Mouse (Mus musculus): ENCODE results near the gene Zfp777. TPM values are rescaled to one million over a fixed set of nuclear protein-coding genes. Genes with fewer than 3 reads are reported as not detected.
A peak's percentile ranks its signal among the peaks of the same experiment; 100 is the strongest.

Zfp777 gene
- 8.8 and 14.6 TPM in 2 replicates for polyA plus RNA-seq (2012; rRNA removed)

DNA sequence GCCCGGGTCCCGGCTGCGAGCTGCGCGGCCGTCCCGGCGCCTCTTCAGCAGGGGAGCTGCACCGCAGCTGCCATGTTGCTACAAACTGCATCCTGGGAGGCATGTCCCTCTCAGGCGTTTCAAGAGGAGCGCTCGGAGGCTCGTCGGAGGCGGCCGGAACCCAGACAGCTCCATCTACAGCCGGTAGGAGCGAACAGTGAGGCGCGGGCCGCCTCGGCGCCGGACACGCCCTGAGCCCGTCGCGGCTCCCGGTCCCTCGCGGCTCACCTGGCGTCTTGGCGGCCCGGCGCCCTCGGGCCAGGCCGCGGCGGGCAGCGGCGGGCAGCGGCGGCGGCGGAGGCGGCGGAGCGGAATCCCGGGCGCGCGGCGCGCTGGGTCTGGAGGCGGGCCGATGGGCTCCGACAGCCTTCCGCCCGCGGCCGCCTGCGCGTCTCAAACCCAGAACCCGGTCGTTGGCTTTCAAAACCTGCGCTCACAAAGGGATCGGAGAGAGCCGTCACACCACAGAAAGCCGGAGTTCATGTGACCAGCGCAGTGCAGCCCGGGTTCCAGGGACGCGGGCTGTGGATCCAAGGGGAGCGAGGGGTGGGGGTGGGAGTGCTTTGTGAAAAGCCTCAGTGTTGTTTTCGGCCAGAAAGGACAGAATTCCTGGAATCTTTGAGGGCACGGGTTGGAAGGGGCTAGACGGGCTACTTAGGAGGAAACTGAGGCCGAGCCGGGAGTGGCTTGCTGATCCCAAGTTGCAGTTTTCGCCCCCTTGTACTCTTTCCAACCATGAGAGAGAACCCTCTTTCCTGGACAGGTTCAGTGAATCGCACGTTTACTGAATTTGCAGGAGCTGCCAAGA lies at the start of gene Zfp777:
Gene Zfp777 (minus strand): TSS at position 486 of the 847 bp plus-strand sequence.
- peak; percentile 71 for DNase-seq (ENCODE audit: low spot score)

DNA sequence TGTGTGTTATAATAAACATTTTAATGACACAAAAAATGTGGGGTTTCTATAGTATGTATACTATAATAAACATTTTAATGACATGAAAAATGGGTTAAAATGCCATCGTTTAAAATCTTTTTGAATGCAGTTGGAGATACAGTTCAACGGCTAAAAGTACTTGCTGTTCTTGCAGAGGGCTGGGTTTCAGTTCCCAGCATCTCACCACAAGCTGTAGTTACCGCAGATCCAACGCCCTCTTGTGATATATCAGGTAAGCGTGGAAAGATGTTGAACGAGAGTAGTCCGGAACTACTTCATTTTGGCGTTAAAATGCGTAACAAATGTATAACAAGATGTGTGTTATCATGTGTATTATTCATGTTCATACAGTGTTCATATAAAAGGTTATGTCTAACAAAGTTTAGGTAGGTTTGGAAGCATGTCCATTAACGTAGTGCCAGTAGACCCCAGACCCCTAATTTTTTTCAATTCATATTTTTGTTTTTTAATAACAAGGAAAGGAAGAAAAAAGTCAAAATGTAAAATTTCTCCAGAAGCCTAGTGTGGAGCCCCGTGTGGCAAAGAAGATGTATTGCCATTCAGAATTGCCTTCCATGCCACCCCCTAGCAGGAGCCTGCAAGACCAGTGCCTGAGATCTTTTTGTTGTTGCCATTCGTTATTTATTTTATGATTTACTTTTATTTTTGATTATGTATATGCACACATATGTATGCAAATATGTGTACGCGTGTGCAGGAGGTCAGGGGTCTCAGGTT lies 38.4 kb upstream of the Zfp777 start:
- DNase-seq (ENCODE audit: low spot score), result no peak

DNA sequence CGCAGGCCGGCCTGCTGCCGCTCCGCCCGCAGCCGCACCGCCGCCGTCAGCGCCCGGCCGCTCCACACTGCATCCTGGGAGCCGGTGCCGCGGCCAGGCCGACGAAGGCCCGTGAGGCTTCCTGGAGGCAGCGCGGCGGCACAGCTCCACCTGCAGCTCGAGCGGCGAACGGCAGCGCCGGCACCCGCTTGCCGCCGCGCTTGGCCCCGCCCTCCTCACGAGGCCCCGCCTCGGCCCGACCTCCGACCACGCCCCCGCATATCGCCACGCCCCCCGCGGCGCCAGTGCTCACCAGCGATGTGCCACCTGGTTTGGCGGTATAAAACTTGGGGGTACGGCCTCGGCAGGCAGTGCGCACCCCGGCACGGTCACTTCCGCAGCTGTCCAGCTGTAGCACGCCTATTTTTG lies 37.8 kb upstream of the Zfp777 start, which contains the start of gene Zfp746:
Gene Zfp746 (minus strand): TSS at position 123 of the 408 bp plus-strand sequence.
- peak; percentile 91 for DNase-seq (ENCODE audit: low spot score)

DNA sequence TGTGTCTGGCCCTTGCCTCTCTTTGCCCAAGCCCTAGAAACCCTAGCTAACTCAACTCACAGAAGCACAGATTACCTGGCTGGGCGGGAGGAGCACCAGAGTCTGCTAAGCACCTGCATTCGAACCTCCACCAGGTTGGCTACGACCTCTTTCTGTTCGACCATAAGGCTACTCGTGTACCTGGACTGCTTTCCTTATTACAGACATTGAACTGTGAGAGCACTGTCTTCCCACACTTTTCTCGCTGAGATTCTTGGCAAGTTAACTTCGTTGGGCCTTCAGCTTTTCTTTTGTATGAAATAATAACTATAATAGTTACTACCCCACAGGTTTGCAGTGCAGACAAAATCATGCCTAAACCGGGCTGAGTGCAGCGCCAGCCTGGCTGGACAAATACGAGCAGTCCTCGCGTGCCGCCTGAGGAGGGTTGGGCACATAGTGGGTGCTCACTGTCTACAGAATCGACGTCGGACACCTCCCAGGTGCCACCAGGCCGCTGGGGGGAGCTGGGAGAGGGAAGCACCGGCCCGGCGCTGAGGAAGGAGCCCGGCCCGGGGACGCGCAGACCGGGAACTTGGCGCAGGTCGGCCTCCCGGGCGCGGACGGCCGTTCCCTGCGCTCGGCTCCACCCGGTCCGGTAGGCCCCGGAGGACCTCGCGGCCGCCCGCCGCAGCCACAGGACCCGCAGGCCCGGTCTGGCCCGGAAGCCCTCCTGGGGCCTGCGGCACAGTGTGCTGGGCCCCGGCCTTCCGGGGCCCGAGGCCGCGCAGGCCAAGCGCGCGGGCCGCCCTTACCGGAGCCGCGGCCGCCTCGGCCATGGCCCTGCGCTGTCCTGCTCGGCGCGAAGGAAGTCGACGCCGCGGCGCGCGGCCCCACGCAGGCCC lies 37.1 kb upstream of the Zfp777 start:
- DNase-seq (ENCODE audit: low spot score), result peak; percentile 71

DNA sequence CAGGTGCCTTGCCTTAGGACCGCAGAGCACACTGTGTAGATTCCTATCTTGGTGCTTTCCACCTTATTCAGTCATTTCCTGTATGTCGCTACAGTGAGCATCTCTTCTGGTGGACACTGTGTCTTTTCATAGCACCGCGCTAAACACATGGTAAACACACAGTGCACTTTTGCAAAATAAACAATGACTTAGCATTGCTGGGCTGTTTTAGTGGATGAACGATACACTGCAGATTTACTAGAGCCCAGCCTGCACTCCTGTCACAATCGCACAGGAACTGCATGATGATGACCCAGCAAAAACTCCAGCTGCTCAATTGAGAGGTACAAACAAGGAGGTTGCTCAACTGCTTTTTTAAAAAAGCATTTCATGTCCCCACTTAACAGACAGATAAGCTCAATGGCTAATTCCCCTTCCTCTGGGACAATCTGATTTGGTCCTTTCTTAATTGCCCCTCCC lies 35.1 kb upstream of the Zfp777 start:
- DNase-seq (ENCODE audit: low spot score), result no peak

DNA sequence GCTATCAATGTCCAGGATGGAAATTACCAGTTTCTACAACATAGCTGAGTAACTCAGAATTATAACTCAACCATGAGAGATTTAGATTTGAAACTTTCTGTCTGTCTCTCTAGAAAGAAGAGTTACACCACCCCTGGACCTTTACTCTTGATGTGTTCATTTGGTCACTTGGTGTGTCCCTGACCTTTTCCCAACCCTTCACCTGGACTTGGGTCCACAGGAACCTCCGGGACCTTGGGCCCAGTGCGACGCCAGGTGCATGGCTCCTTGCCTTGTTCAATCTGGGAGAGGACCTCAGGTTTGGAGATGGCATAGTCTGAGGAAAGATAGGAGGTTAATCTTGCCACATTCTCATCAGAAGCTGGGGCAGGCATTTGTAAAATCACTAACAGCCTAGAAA lies 33.2 kb upstream of the Zfp777 start:
- DNase-seq (ENCODE audit: low spot score), result no peak

DNA sequence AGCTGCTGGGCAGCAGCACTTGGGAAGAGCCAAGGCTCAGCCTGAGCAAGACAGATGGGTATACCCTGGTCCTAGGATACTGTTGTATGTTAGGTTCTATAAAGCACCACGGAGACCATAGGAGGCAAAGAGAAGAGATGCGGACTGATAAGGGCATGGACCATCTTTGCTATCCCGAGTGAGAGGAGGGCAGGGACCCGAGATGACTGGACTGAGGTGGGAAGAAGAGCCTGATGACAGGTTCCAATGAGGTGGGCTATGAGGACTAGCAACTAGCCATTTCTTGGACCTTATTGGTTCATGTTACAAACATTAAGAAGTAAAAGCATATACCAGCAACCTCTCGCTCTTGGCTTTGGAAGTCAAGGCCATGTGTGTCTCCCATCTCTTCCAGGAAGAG lies 32.3 kb upstream of the Zfp777 start:
- no peak for DNase-seq (ENCODE audit: low spot score)

DNA sequence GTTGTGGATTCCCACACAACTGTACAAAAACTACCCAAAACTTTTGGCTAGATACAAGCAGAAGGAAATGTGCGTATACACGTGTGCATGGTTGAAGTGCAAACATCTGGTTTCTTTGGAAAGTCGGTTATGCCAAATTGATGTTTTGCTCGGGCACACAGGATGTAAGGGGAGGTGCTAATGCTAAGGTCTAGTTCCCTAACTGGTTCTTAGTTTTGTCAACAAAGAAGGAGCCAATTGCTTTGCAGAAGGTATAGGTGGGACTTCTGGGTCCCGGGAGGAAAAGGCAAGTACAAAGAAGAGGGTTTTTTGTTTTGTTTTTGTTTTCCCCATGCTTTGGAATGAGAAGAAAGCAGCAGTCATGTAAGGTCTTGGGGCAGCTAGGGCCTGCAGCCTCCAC lies 24.6 kb upstream of the Zfp777 start:
- no peak for DNase-seq (ENCODE audit: low spot score)

DNA sequence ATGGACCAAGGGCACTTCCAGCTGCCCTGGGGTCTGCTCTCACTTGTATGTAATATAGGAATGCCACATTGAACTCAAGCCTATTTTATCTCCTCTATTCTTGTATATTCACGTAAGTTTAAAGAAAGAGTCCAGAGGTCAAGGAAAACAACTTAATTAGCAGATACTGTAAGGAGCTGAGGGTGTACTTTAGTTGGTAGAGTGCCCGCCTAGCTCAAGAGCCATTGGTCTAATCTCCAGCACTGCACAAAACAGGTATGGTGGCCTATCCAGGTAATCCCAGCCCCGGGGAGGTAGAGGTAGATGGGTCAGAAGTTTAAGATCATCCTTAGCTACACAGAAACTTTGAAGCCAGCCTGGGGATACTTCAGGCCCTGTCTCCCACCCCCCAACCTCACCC lies 18.8 kb upstream of the Zfp777 start:
- no peak for DNase-seq (ENCODE audit: low spot score)

DNA sequence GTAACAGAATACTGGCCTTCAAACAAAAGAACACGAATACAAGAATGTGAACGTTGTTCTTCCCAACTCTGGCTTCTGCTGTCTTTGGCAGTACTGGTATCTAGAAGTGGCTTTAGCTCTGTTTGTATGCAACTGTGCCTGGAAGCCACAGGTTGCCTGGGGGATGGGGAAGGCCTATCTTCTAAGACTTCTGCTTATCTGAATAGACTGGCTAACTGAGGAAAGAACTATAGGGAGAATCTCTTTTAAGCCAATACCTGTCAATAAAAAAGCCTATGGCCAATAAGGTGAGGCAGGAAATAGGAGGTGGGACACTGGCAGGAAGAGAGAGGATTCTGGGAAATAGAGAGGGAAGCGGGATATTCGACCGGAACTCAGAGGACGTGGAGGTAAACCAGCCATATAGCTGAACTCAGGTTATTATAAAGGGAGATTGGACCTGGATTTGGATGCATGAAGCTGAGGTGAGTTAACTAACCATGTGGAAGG lies 16.9 kb upstream of the Zfp777 start:
- no peak for DNase-seq (ENCODE audit: low spot score)

DNA sequence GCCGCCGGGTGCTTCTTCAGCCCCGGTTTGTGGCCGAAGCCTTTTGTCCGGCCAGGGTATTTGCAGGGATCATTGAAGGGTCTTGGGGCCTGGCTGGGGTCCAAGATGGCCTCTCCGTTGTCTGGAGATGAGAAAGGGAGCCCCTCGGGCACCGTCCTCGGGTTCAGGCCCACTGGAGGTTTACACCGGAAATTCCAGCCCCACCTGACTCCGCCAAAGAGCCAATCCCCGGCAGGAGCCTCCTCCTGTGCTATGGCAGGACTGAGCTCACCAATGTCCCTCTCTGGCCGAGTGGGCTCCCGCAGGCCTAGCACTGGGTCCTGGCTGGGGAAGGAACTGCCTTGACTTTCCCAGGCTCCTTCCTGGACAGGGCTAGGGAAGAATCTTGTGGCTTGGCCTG lies 15.7 kb upstream of the Zfp777 start:
- DNase-seq (ENCODE audit: low spot score), result no peak

DNA sequence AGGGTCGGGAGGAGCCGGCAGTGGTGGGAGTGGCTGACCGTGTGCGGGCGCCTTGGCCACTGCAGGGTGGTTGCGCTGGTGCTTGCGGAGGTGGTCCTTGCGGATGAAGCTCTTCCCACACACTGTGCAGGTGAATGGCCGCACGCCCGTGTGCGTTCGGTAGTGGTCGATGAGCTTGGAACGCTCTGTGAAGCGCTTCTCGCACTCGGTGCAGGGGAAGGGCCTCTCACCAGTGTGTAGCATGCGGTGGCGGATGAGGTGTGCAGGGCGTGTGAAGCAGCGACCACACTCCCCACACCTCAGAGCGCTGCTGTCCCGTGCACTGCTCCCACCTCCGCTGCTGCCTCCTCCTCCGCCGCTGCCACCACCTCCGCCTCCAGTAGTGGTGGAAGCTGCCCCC lies 15.2 kb upstream of the Zfp777 start:
- DNase-seq (ENCODE audit: low spot score), result no peak

DNA sequence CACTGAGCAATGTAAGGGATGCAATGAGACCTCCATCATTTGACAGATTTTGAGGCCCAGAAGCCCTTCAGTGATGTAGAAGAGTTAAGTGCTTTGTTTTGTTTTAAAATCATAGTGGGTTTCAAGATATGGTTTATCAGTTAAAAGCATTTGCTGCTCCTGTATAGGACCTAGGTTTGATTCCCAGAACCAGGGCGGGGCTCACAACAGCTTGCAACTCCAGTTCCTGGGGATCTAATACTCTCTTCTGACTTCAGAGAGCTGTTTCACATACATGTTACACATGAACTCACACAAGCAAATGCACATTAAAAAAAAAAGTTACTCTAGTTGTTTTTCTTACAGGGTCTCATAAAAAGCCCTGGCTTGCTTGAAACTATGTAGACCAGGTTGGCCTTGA lies 12.2 kb upstream of the Zfp777 start:
- no peak for DNase-seq (ENCODE audit: low spot score)

DNA sequence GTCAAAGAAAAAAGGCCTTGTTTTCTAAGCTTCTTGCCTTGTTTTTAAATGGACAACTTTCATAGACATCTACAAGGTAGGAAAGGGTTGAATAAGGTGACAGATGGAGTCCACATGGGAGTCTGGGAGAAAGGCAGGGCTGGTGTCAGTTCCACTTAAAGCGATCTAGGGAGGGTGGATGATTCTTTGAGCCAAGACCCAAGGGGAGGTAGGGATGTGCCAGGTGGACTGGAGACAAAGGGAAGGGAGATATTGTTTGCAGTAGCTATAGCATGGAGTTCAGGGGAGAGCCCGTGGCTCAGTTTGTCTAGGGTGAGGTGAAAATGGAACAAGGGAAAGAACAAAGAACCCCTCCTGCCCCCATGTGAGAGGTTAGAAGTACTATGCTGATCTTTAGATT lies 11.7 kb upstream of the Zfp777 start:
- no peak for DNase-seq (ENCODE audit: low spot score)

DNA sequence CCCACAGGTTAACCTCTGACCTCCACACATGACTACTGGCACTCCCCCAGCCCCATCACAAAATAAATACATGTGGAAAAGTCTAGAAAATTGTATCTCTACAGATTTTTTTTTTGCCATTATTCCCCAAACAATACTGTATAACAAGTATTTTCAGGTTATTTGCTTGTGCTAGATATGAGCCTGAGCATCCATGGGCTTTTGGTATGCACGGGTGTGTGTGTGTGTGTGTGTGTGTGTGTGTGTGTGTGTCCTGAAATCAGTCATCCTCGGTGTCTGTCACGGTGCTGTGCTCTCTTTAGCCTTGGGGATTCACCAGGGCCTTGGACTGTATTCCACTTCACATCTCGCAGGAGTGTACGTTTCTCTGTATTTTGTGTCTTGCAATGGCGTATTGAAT lies 3.4 kb upstream of the Zfp777 start:
- DNase-seq (ENCODE audit: low spot score), result no peak

DNA sequence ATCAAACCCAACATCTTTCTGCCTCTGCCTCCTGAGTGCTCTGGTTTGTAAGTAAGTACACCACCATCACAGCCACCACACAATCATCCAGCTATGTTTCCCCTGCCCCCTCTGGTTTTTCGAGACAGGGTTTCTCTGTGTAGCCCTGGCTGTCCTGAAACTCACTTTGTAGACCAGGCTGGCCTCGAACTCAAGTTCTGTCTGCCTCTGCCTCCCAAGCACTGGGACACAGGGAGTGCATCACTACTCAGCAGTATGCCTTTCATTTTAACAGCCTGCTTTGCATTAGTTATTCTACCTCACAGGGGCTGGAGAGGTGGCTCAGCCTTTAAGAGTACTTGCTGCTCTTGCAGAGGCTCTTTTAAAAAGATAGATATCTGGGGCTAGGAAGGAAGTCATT lies 3.0 kb upstream of the Zfp777 start:
- no peak for DNase-seq (ENCODE audit: low spot score)

DNA sequence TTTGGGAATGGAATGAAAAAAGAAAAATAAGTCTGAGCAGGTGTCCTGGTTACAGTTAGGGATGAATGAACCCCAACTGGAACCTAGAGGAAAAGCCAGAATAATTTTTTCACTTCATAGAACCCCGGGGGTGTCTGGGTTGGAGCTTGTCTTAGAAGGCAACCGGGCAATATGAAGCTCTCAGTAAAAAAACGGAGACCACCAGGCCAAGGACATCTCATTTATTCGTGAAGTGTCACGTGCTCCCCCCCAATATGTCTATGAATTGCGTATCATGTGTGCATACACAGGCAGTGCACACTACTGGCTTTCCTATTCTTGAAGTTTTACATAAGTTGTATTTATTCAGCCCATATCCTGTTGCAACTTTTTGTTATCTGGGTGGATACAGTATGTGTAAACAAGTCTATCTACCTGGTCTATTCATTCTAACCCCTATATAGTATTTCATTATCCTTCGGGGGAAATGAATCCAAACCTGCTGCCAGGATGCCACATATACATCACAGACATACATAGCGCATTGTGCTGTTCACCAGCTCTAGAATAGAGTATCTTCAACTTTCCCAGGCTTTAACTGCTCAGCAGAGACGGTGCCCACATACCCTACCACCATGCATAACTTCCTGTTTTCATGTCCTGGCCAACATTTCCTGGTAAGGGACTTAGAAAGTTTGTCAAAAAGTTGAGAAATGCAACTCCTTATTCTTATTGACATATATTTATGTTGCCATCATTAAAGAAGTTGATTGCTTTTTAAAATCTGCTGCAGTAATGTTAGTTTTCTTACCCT lies 758 bp upstream of the Zfp777 start:
- no peak for DNase-seq (ENCODE audit: low spot score)

DNA sequence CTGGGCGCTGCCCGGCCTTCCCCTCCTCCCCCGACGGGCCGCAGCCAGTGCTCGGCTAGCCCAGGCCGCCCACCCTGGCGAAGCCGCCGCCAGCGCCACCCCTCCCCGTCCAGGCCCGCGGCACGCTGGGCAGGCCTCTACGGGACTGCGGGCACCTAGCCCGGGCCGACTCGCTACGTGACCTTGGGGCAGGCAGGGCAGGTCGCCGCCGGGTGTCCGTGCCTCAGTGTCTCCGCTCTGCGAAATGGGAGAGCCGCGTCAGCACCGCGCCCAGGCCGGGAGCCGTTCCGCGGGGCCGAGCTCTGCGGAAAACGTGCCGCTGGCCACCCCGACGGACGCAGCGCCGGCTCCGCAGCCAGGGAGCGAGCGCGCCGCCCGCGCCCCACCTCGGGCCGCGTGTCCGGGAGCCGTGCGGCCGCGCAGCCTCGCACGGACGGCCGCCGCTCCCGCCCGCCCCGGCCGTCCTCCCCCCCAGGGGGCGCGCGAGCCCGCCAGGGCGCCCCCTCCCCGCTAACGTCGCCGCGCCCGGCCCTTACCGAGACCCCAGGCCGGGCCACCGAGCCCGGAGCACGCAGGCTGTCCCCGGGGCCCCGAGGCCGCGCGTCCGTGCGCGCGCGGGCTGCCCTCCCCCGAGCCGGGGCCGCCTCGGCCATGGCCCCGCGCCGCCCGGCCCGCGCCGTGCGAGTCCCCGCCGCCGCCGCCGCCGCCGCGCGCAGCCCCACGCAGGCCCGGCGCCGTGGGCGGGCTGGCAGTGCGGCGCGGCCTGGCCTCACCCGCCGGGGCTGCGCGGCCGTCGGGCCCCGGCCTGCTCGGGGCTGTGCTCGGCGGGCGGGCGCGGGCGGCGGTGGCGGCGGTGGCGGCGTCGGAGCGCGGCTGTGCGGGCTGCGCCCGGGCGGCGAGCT lies 1.0 kb downstream of the Zfp777 start:
- DNase-seq (ENCODE audit: low spot score), result peak; percentile 43

DNA sequence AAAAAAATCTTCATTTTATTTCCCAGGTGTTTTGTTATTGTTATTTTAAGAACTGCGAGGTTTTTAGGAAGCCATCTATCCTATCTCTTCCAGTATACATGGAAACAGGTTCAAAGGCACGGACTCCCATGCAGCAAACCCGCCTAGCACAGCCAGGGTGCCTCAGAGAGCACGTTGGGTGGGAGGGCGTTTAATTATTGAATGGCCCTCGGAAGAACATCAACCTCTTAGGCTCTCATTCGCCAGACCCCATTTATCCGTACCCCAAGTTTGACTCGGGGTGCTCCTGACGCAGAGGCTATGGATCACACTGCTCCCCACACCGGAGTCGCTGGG lies 1.6 kb downstream of the Zfp777 start:
- DNase-seq (ENCODE audit: low spot score), result no peak

DNA sequence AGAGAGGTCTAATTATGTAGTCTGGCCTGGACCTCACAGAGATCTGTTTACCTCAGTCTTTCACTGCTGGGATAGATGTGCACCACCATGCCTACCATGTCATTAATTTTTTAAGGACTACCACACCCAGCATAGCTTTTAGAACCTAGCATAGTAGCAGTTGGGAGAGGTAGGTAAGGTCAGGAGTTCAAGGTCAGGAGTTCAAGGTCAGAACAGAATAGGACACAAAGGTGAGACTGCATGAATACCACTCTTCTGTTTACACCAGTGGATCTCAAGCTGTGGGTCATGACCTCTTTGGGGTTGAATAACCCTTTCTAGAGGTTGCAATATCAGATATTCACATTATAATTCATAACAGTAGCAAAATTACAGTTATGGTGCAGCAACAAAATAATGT lies 16.1 kb downstream of the Zfp777 start:
- no peak for DNase-seq (ENCODE audit: low spot score)
